Mouse (Mus musculus): Measurements from ENCODE around the gene Ppp1r15a.
"Not testable (repeated sequence)": the region's sequence is repeated elsewhere in the genome, so short reads cannot be mapped to it uniquely, and the experiment has no call there.

Ppp1r15a gene

GRCm38 (mm10) chr7:45519345-45520120 is 6.5 kb downstream of the Ppp1r15a start:
- peak; percentile 41 for DNase-seq (ENCODE audit: low read depth, low spot score)

- DNase-seq (ENCODE audit: low read depth, low spot score) = no peak
Measured at GRCm38 (mm10) chr7:45518618-45519017, 7.5 kb downstream of the Ppp1r15a start.

GRCm38 (mm10) chr7:45516846-45517245 is 9.2 kb downstream of the Ppp1r15a start:
- not testable (repeated sequence) for DNase-seq (ENCODE audit: low read depth, low spot score)

GRCm38 (mm10) chr7:45515436-45515835 is 10.6 kb downstream of the Ppp1r15a start:
- DNase-seq (ENCODE audit: low read depth, low spot score) = no peak

GRCm38 (mm10) chr7:45514411-45514810 is 11.7 kb downstream of the Ppp1r15a start:
- DNase-seq (ENCODE audit: low read depth, low spot score) = no peak

- DNase-seq (ENCODE audit: low read depth, low spot score) = peak; percentile 92
Measured at GRCm38 (mm10) chr7:45509912-45510787, 15.9 kb downstream of the Ppp1r15a start, which contains the start of gene Nucb1. Gene Nucb1 (minus strand): TSS chr7:45510406.

GRCm38 (mm10) chr7:45509181-45509882 is 16.7 kb downstream of the Ppp1r15a start:
- DNase-seq (ENCODE audit: low read depth, low spot score) = no peak

- DNase-seq (ENCODE audit: low read depth, low spot score) = no peak
Measured at GRCm38 (mm10) chr7:45508561-45508960, 17.5 kb downstream of the Ppp1r15a start.

GRCm38 (mm10) chr7:45507583-45507982 is 18.5 kb downstream of the Ppp1r15a start:
- no peak for DNase-seq (ENCODE audit: low read depth, low spot score)

GRCm38 (mm10) chr7:45498427-45498826 is 27.6 kb downstream of the Ppp1r15a start:
- DNase-seq (ENCODE audit: low read depth, low spot score) = no peak

GRCm38 (mm10) chr7:45494548-45494947 is 31.5 kb downstream of the Ppp1r15a start:
- no peak for DNase-seq (ENCODE audit: low read depth, low spot score)

- no peak for DNase-seq (ENCODE audit: low read depth, low spot score)
Measured at GRCm38 (mm10) chr7:45492951-45493350, 33.1 kb downstream of the Ppp1r15a start.

- no peak for DNase-seq (ENCODE audit: low read depth, low spot score)
Measured at GRCm38 (mm10) chr7:45492225-45492844, 33.7 kb downstream of the Ppp1r15a start.

- peak; percentile 52 for DNase-seq (ENCODE audit: low read depth, low spot score)
Measured at GRCm38 (mm10) chr7:45491264-45491663, 34.8 kb downstream of the Ppp1r15a start.

GRCm38 (mm10) chr7:45490822-45491221 is 35.2 kb downstream of the Ppp1r15a start:
- no peak for DNase-seq (ENCODE audit: low read depth, low spot score)

- peak; percentile 30 for DNase-seq (ENCODE audit: low read depth, low spot score)
Measured at GRCm38 (mm10) chr7:45489578-45489977, 36.5 kb downstream of the Ppp1r15a start.

GRCm38 (mm10) chr7:45488293-45489204 is 37.5 kb downstream of the Ppp1r15a start, which contains the start of gene Dhdh:
Gene Dhdh (minus strand): TSS chr7:45488805.
- peak; percentile 84 for DNase-seq (ENCODE audit: low read depth, low spot score)

- peak; percentile 55 for DNase-seq (ENCODE audit: low read depth, low spot score)
Measured at GRCm38 (mm10) chr7:45487861-45488292, 38.2 kb downstream of the Ppp1r15a start.

- no peak for DNase-seq (ENCODE audit: low read depth, low spot score)
Measured at GRCm38 (mm10) chr7:45486761-45487415, 39.2 kb downstream of the Ppp1r15a start, which contains the start of gene Gm45808. Gene Gm45808 (minus strand): TSS chr7:45486811.

Data from A20 (cell line).